Mouse (Mus musculus): ENCODE measurements around the gene Olfr843.

Olfr843 gene

GRCm38 (mm10) chr9:19251887-19252286 lies at the start of gene Olfr843:
Gene Olfr843 (minus strand): TSS chr9:19251987.
- no peak for DNase-seq (ENCODE audit: low spot score)
